Mouse (Mus musculus) midbrain, embryonic 12.5 days (tissue): Measurements from ENCODE around the gene Ulk4. TPM values are rescaled to one million over a fixed set of nuclear protein-coding genes. Genes with fewer than 3 reads are reported as not detected.

ENCODE experiments used
- ATAC-seq: fragments of 200-750 bp; cut with Nextera tagmentation; 2 replicates; pipeline ENCODE4 v1.8.0; 2017; ENCODE audit warnings: low read depth, moderate TSS enrichment, moderate library complexity; ENCODE audit not compliant: low FRiP score
- H3K27ac ChIP-seq: fragments of 300-500 bp; sonication (generic); replicated peaks from 2 replicates; pipeline ENCODE4 v1.5.1; 2016; ENCODE audit warnings: mild to moderate bottlenecking
- H3K27me3 ChIP-seq: fragments of 300-500 bp; sonication (generic); 2 replicates; pipeline ENCODE4 v1.6.1; 2016; ENCODE audit warnings: mild to moderate bottlenecking
- H3K36me3 ChIP-seq: fragments of 300-500 bp; sonication (generic); 2 replicates; pipeline ENCODE4 v1.6.1; 2016
- H3K4me1 ChIP-seq: fragments of 300-500 bp; sonication (generic); 2 replicates; pipeline ENCODE4 v1.6.1; 2016
- H3K4me2 ChIP-seq: fragments of 300-500 bp; sonication (generic); replicated peaks from 2 replicates; pipeline ENCODE4 v1.6.1; 2016; ENCODE audit warnings: mild to moderate bottlenecking, moderate library complexity
- H3K4me3 ChIP-seq: fragments of 300-500 bp; sonication (generic); 2 replicates; pipeline ENCODE4 v1.5.1; 2016; ENCODE audit warnings: mild to moderate bottlenecking
- H3K9ac ChIP-seq: fragments of 300-500 bp; sonication (generic); replicated peaks from 2 replicates; pipeline ENCODE4 v1.6.1; 2016; ENCODE audit warnings: mild to moderate bottlenecking, moderate library complexity
- H3K9me3 ChIP-seq: fragments of 300-500 bp; sonication (generic); 2 replicates; pipeline ENCODE4 v1.6.1; 2016; ENCODE audit warnings: mild to moderate bottlenecking
- WGBS: fragments of 180-500 bp; shearing (Covaris S2); methylation state at CpG from one replicate; pipeline ENCODE4 v1.1.7; 2016; 5-methylcytosine and 5-hydroxymethylcytosine counted together
- polyA plus RNA-seq: library from polyadenylated mRNA; unstranded; fragments of >200 nt; fragmentation: Nextera tagmentation; extraction: Ambion mirVana; gene quantifications from 2 replicates; pipeline ENCODE4 v1.2.1, GENCODE M21; 2016

Gene Ulk4
- polyA plus RNA-seq, 1 experiment from 2014 or later: 193 TPM

GRCm38 (mm10) chr9:120991801-120992200, 285.2 kb downstream of the Ulk4 start:
- Histone ChIP-seq H3K9ac (no peak overlapping the region), H3K27ac (no peak overlapping the region), H3K4me2 (no peak overlapping the region), H3K4me3 (no peak overlapping the region), H3K9me3 (no peaks in the 10 kb centered on the region), H3K27me3 (no peaks in the 10 kb centered on the region), H3K36me3 (no peaks in the 10 kb centered on the region), H3K4me1 (peaks cover 40% of the 10 kb centered on the region)
- no peak for ATAC-seq
- WGBS: 66% methylated on average over 2 of the region's 2 CpGs

GRCm38 (mm10) chr9:120989806-120990700, 286.9 kb downstream of the Ulk4 start:
- WGBS: 52% methylated on average over 15 of the region's 15 CpGs
- ATAC-seq: no peak
- no peaks in the 10 kb centered on the region for H3K9me3 ChIP-seq
- no peaks in the 10 kb centered on the region for H3K27me3 ChIP-seq
- H3K4me2 ChIP-seq: no peak overlapping the region
- H3K4me3 ChIP-seq: no peak overlapping the region
- peaks cover 40% of the 10 kb centered on the region for H3K4me1 ChIP-seq
- H3K36me3 ChIP-seq: 0 out of 2 replicates have a peak, but pooled peaks cover 5% of the 10 kb centered on the region
- no peak overlapping the region; the same call in 1 of the 2 replicates for H3K27ac ChIP-seq
- no peak overlapping the region for H3K9ac ChIP-seq

GRCm38 (mm10) chr9:120988088-120988487, 288.9 kb downstream of the Ulk4 start:
- Histone ChIP-seq H3K27ac (0 out of 2 replicates have a peak overlapping the region, but pooled peaks have one; percentile 35), H3K27me3 (no peaks in the 10 kb centered on the region), H3K36me3 (0 out of 2 replicates have a peak, but pooled peaks cover 5% of the 10 kb centered on the region), H3K4me3 (no peak overlapping the region), H3K9me3 (no peaks in the 10 kb centered on the region), H3K9ac (no peak overlapping the region), H3K4me1 (peaks cover 27% of the 10 kb centered on the region), H3K4me2 (no peak overlapping the region)
- no peak for ATAC-seq
- WGBS: 43% methylated on average over 9 of the region's 9 CpGs

- WGBS: 87% methylated on average over 4 of the region's 4 CpGs
- peaks cover 24% of the 10 kb centered on the region for H3K4me1 ChIP-seq
Measured at GRCm38 (mm10) chr9:120986994-120987393, 290.0 kb downstream of the Ulk4 start.

GRCm38 (mm10) chr9:120986255-120986654, 290.7 kb downstream of the Ulk4 start:
- no peak overlapping the region for H3K4me3 ChIP-seq
- no peak for ATAC-seq
- H3K9me3 ChIP-seq: no peaks in the 10 kb centered on the region
- WGBS: 97% methylated on average over 3 of the region's 3 CpGs
- peaks cover 30% of the 10 kb centered on the region for H3K4me1 ChIP-seq
- no peak overlapping the region for H3K9ac ChIP-seq
- no peak overlapping the region for H3K4me2 ChIP-seq
- H3K27ac ChIP-seq: no peak overlapping the region
- H3K27me3 ChIP-seq: no peaks in the 10 kb centered on the region
- H3K36me3 ChIP-seq: 0 out of 2 replicates have a peak, but pooled peaks cover 5% of the 10 kb centered on the region

More at GRCm38 (mm10) chr9:120986994-120987393, 290.0 kb downstream of the Ulk4 start:
- Histone ChIP-seq H3K4me2 (no peak overlapping the region), H3K27ac (no peak overlapping the region), H3K9me3 (no peaks in the 10 kb centered on the region), H3K4me3 (no peak overlapping the region), H3K36me3 (0 out of 2 replicates have a peak, but pooled peaks cover 5% of the 10 kb centered on the region), H3K9ac (no peak overlapping the region), H3K27me3 (no peaks in the 10 kb centered on the region)
- ATAC-seq: no peak

GRCm38 (mm10) chr9:120985524-120985923, 291.5 kb downstream of the Ulk4 start:
- H3K4me1 ChIP-seq: peaks cover 29% of the 10 kb centered on the region
- no peaks in the 10 kb centered on the region for H3K9me3 ChIP-seq
- no peaks in the 10 kb centered on the region for H3K27me3 ChIP-seq
- 92% methylated on average over 5 of the region's 5 CpGs for WGBS
- H3K9ac ChIP-seq: no peak overlapping the region
- no peak overlapping the region for H3K4me3 ChIP-seq
- ATAC-seq: no peak
- H3K36me3 ChIP-seq: 0 out of 2 replicates have a peak, but pooled peaks cover 5% of the 10 kb centered on the region
- H3K4me2 ChIP-seq: no peak overlapping the region
- H3K27ac ChIP-seq: no peak overlapping the region

GRCm38 (mm10) chr9:120985009-120985408, 292.0 kb downstream of the Ulk4 start:
- Histone ChIP-seq H3K4me3 (no peak overlapping the region), H3K9me3 (no peaks in the 10 kb centered on the region), H3K4me2 (no peak overlapping the region), H3K27ac (no peak overlapping the region), H3K4me1 (peaks cover 24% of the 10 kb centered on the region), H3K9ac (no peak overlapping the region), H3K27me3 (no peaks in the 10 kb centered on the region), H3K36me3 (0 out of 2 replicates have a peak, but pooled peaks cover 5% of the 10 kb centered on the region)
- 99% methylated on average over 5 of the region's 5 CpGs for WGBS
- ATAC-seq: no peak

- no peak for ATAC-seq
- WGBS: 81% methylated on average over 5 of the region's 5 CpGs
- no peaks in the 10 kb centered on the region for H3K27me3 ChIP-seq
- no peak overlapping the region for H3K27ac ChIP-seq
- H3K4me2 ChIP-seq: no peak overlapping the region
- H3K36me3 ChIP-seq: 0 out of 2 replicates have a peak, but pooled peaks cover 5% of the 10 kb centered on the region
- no peak overlapping the region for H3K9ac ChIP-seq
- peaks cover 24% of the 10 kb centered on the region for H3K4me1 ChIP-seq
- no peaks in the 10 kb centered on the region for H3K9me3 ChIP-seq
- no peak overlapping the region for H3K4me3 ChIP-seq
Measured at GRCm38 (mm10) chr9:120984509-120984908, 292.5 kb downstream of the Ulk4 start.

- H3K9ac ChIP-seq: no peak overlapping the region
- 91% methylated on average over 8 of the region's 8 CpGs for WGBS
- H3K4me3 ChIP-seq: no peak overlapping the region
- no peaks in the 10 kb centered on the region for H3K27me3 ChIP-seq
- 0 out of 2 replicates have a peak, but pooled peaks cover 5% of the 10 kb centered on the region for H3K36me3 ChIP-seq
- no peak for ATAC-seq
- H3K4me2 ChIP-seq: no peak overlapping the region
- H3K9me3 ChIP-seq: no peaks in the 10 kb centered on the region
- peaks cover 23% of the 10 kb centered on the region for H3K4me1 ChIP-seq
- no peak overlapping the region for H3K27ac ChIP-seq
Measured at GRCm38 (mm10) chr9:120983849-120984248, 293.1 kb downstream of the Ulk4 start.

- Histone ChIP-seq H3K9ac (no peak overlapping the region), H3K4me3 (no peak overlapping the region), H3K27me3 (no peaks in the 10 kb centered on the region), H3K27ac (no peak overlapping the region), H3K4me2 (no peak overlapping the region), H3K9me3 (no peaks in the 10 kb centered on the region), H3K36me3 (0 out of 2 replicates have a peak, but pooled peaks cover 5% of the 10 kb centered on the region), H3K4me1 (peaks cover 10% of the 10 kb centered on the region)
- 91% methylated on average over 7 of the region's 7 CpGs for WGBS
- no peak for ATAC-seq
Measured at GRCm38 (mm10) chr9:120981777-120982176, 295.2 kb downstream of the Ulk4 start.

GRCm38 (mm10) chr9:120976856-120977255, 300.1 kb downstream of the Ulk4 start:
- ATAC-seq: no peak
- Histone ChIP-seq H3K4me2 (no peak overlapping the region), H3K36me3 (no peaks in the 10 kb centered on the region), H3K4me3 (no peak overlapping the region), H3K9me3 (no peaks in the 10 kb centered on the region), H3K4me1 (peaks cover 8% of the 10 kb centered on the region), H3K27ac (no peak overlapping the region), H3K27me3 (no peaks in the 10 kb centered on the region), H3K9ac (no peak overlapping the region)
- 93% methylated on average over 4 of the region's 4 CpGs for WGBS

- Histone ChIP-seq H3K4me1 (peaks cover 3% of the 10 kb centered on the region), H3K27me3 (no peaks in the 10 kb centered on the region), H3K27ac (no peak overlapping the region), H3K4me3 (no peak overlapping the region), H3K4me2 (no peak overlapping the region), H3K9ac (no peak overlapping the region), H3K9me3 (no peaks in the 10 kb centered on the region), H3K36me3 (no peaks in the 10 kb centered on the region)
- no peak for ATAC-seq
- 72% methylated on average over 5 of the region's 5 CpGs for WGBS
Measured at GRCm38 (mm10) chr9:120976158-120976557, 300.8 kb downstream of the Ulk4 start.
